Mouse (Mus musculus) liver, adult 2 months (tissue): Measurements from ENCODE around the gene Txndc11.

ENCODE experiments used
- CTCF ChIP-seq: fragments of 200-500 bp; IDR thresholded peaks from 2 replicates; pipeline ENCODE4 v1.5.1; 2011; ENCODE audit warnings: low read depth, low read length, control low read depth
- POLR2A ChIP-seq: fragments of 200-500 bp; IDR thresholded peaks from 2 replicates; pipeline ENCODE4 v1.6.1; 2011; ENCODE audit warnings: low read length, control low read depth; ENCODE audit not compliant: insufficient read depth; ENCODE audit errors: extremely low read depth

DNA sequence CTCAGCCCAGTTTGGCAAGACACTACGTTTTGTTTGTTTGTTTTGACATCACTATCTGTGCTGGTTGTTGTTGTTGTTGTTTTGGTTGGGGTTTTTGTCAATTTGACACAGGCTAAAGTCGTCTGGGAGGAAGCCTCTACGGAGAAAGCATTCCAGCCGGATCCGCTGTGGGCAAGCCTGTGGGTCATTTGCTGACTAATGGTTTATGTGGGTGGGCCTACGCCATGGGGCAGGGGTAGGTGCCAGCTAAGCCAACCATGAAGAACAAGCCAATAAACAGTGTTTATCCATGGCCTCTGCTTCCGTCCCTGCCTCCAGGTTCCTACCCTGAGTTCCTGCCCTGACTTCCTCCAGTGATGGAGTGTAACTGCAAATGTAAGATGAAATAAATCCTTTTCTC, 106.2 kb downstream of the Txndc11 start:
- TF ChIP-seq POLR2A (no peak), CTCF (no peak)
